ENCODE assay signal across 11 mouse cellular contexts in genomic region chr2:61221157-61221556, GRCm38 (mm10).
"Had no signal": no experiment of that assay in that cellular context is flagged by ENCODE, and none has a peak within 500 bp of the region (broad histone marks: within the 10 kb centered on the region; RNA-seq: fewer than 3 reads in every experiment).

No protein-coding gene starts in this region.

- H3K27ac ChIP-seq: midbrain, embryonic 10.5 days; midbrain, embryonic 12.5 days; neural tube, embryonic 12.5 days had no signal

- H3K4me3 ChIP-seq: midbrain, embryonic 10.5 days; midbrain, embryonic 12.5 days; neural tube, embryonic 12.5 days had no signal

- ATAC-seq: liver, postnatal 0 days; midbrain, embryonic 16.5 days had no signal

- H3K27me3 ChIP-seq: neural tube, embryonic 12.5 days had no signal

- DNase-seq: liver, postnatal 0 days; midbrain, embryonic 14.5 days; right cerebral cortex, postnatal 14 days; thymus, adult 18-20 months; thymus, postnatal 14 days; thymus, postnatal 36 days had no signal

- H3K4me1 ChIP-seq: midbrain, embryonic 10.5 days; midbrain, embryonic 12.5 days; neural tube, embryonic 12.5 days had no signal

- H3K9ac ChIP-seq: liver, postnatal 0 days; lung, embryonic 14.5 days; midbrain, embryonic 12.5 days; neural tube, embryonic 12.5 days had no signal

- H3K9me3 ChIP-seq: midbrain, embryonic 10.5 days; midbrain, embryonic 12.5 days; neural tube, embryonic 12.5 days had no signal

- H3K36me3 ChIP-seq: midbrain, embryonic 10.5 days; midbrain, embryonic 12.5 days; neural tube, embryonic 12.5 days had no signal

- H3K4me2 ChIP-seq: lung, embryonic 14.5 days; midbrain, embryonic 12.5 days; neural tube, embryonic 12.5 days had no signal
